Mouse (Mus musculus): ENCODE data around the gene Acap1. TPM values are rescaled to one million over a fixed set of nuclear protein-coding genes. Genes with fewer than 3 reads are reported as not detected.

The Acap1 gene
- polyA plus RNA-seq, 1 experiment: 47.6 TPM

DNA sequence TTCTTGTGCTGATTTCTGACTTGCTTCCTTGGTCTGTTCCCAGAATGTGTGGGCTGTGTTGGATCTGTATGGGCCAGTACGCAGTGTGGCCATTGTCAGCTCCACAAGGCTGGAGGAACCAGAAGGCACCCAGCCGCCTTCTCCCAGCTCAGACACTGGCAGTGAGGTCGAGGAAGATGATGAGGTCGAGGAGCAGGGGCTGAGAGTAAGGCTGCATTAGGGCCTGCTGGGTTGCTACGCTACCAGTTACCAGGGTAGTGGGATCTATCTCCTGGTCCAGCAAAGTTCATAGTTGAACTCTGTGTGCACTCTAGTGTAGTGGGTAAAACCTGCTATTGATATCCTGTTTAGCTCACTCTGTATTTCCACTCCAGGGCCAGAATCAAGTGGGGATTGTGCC lies 13.8 kb upstream of the Acap1 start:
- Histone ChIP-seq H3K4me1 (peaks cover 15% of the 10 kb centered on the region), H3K27me3 (replicated peaks) (no peaks in the 10 kb centered on the region), H3K4me3 (replicated peaks) (no peak overlapping the region), H3K36me3 (replicated peaks; ENCODE audit: low read length) (peaks cover 92% of the 10 kb centered on the region), H3K9me3 (no peaks in the 10 kb centered on the region)
- no peak for TF ChIP-seq GATA1 (IDR thresholded peaks at IDR 0.05; ENCODE audit: borderline replicate concordance, low read length)
- TF ChIP-seq FLI1 (IDR thresholded peaks at IDR 0.05; ENCODE audit: low read length): no peak

DNA sequence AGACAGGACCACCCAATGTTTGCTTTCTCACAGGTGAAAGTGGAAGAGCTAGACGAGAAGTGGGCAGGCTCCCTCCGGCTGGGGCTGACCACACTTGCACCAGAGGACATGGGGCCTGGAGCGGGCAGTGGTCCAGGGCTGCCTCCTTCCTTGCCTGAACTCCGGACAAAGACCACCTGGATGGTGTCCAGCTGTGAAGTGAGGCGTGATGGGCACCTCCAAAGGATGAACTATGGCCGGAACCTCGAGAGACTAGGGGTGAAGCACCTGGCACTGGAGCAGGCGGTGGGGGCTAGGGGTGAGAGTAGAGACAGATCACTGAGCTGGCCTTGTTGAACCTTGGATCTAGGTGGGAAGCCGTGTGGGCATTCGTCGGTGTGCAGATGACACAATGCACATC lies 13.3 kb upstream of the Acap1 start:
- H3K36me3 ChIP-seq (replicated peaks; ENCODE audit: low read length): peaks cover 97% of the 10 kb centered on the region
- no peaks in the 10 kb centered on the region for H3K9me3 ChIP-seq
- peaks cover 15% of the 10 kb centered on the region for H3K4me1 ChIP-seq
- TF ChIP-seq GATA1 (IDR thresholded peaks at IDR 0.05; ENCODE audit: borderline replicate concordance, low read length) (no peak), FLI1 (IDR thresholded peaks at IDR 0.05; ENCODE audit: low read length) (no peak)
- H3K4me3 ChIP-seq (replicated peaks): no peak overlapping the region
- H3K27me3 ChIP-seq (replicated peaks): no peaks in the 10 kb centered on the region

DNA sequence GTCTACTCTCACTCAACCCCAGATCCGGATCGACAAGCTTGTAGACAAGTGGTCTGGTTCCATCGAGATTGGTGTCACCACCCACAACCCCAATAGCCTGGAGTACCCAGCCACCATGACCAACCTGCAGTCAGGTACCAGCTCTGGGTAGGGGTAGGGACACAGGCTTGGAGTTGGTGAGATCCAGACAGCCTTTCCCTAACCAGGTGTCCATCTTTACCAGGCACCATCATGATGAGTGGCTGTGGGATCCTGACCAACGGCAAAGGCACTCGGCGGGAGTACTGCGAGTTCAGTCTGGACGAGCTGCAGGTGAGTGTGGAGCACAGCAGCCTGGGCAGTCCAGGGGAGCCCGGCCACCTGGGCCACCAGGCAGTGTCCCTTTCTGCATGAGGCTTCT lies 9.0 kb upstream of the Acap1 start:
- Histone ChIP-seq H3K4me1 (peaks cover 39% of the 10 kb centered on the region), H3K36me3 (replicated peaks; ENCODE audit: low read length) (peaks cover 63% of the 10 kb centered on the region), H3K9me3 (no peaks in the 10 kb centered on the region), H3K27me3 (replicated peaks) (no peaks in the 10 kb centered on the region), H3K4me3 (replicated peaks) (no peak overlapping the region)
- no peak for TF ChIP-seq GATA1 (IDR thresholded peaks at IDR 0.05; ENCODE audit: borderline replicate concordance, low read length)
- TF ChIP-seq FLI1 (IDR thresholded peaks at IDR 0.05; ENCODE audit: low read length): no peak

DNA sequence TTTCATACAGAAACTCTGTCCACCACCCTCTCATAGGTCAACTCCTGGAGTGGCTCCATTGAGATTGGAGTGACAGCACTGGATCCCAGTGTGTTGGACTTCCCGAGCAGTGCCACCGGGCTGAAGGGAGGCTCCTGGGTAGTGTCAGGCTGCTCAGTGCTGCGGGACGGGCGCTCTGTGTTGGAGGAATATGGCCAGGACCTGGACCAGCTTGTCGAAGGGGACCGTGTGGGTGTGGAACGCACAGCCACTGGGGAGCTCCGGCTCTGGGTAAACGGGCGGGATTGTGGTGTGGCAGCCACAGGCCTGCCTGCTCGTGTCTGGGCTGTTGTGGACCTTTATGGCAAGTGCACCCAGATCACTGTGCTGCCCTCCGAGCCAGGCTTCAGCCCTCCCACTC lies 7.6 kb upstream of the Acap1 start:
- H3K4me1 ChIP-seq: peaks cover 52% of the 10 kb centered on the region
- H3K4me3 ChIP-seq (replicated peaks): peak overlapping the region; percentile 97
- H3K36me3 ChIP-seq (replicated peaks; ENCODE audit: low read length): peaks cover 50% of the 10 kb centered on the region
- H3K27me3 ChIP-seq (replicated peaks): no peaks in the 10 kb centered on the region
- no peak for TF ChIP-seq GATA1 (IDR thresholded peaks at IDR 0.05; ENCODE audit: borderline replicate concordance, low read length)
- no peak for TF ChIP-seq FLI1 (IDR thresholded peaks at IDR 0.05; ENCODE audit: low read length)
- H3K9me3 ChIP-seq: no peaks in the 10 kb centered on the region

DNA sequence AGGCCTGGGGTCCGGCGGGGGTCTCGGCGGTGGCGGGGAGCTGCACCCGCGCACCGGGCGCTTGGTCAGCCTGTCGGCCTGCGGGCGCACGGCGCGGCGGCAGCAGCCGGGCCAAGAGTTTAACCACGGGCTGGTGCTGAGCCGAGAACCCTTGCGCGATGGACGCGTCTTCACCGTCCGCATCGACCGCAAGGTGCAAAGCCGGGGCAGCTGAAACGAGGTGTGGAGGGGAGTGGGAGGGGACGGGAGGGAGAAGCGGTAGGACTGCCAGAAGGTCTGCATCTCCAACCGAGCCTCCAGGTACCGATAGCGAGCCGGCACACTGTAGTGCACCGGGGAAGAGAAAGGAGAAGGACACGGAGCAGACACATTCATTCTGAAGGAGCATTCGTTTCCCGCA lies 6.7 kb upstream of the Acap1 start:
- H3K36me3 ChIP-seq (replicated peaks; ENCODE audit: low read length): peaks cover 40% of the 10 kb centered on the region
- no peak for TF ChIP-seq FLI1 (IDR thresholded peaks at IDR 0.05; ENCODE audit: low read length)
- no peak for TF ChIP-seq GATA1 (IDR thresholded peaks at IDR 0.05; ENCODE audit: borderline replicate concordance, low read length)
- no peaks in the 10 kb centered on the region for H3K27me3 ChIP-seq (replicated peaks)
- H3K4me3 ChIP-seq (replicated peaks): peak overlapping the region; percentile 97
- H3K4me1 ChIP-seq: peaks cover 55% of the 10 kb centered on the region
- H3K9me3 ChIP-seq: no peaks in the 10 kb centered on the region

DNA sequence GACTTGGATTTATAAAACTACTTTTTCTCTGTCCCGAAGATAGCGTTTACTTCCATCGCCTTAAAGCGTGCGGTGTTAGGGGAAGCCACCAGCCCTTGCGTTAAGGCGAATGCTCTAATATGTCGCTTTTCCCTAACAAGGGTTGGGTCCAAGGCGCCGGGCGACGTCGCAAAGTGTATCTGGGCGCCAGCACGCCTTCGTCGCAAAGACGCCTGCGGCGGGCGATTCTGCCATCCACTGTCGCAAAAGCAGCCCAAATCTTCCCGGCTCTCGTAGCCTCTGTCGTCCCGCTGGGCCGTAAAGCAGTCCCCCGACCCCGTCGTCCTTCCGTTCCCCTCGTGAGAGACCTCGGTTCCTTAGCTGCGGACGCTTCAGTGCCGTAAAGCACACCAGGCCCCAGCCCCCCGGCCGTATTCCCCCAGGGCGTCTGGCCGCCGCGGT lies 6.1 kb upstream of the Acap1 start:
- no peak for TF ChIP-seq FLI1 (IDR thresholded peaks at IDR 0.05; ENCODE audit: low read length)
- no peak for TF ChIP-seq GATA1 (IDR thresholded peaks at IDR 0.05; ENCODE audit: borderline replicate concordance, low read length)
- Histone ChIP-seq H3K27me3 (replicated peaks) (no peaks in the 10 kb centered on the region), H3K9me3 (no peaks in the 10 kb centered on the region), H3K36me3 (replicated peaks; ENCODE audit: low read length) (peaks cover 34% of the 10 kb centered on the region), H3K4me3 (replicated peaks) (peak overlapping the region; percentile 97), H3K4me1 (peaks cover 55% of the 10 kb centered on the region)

DNA sequence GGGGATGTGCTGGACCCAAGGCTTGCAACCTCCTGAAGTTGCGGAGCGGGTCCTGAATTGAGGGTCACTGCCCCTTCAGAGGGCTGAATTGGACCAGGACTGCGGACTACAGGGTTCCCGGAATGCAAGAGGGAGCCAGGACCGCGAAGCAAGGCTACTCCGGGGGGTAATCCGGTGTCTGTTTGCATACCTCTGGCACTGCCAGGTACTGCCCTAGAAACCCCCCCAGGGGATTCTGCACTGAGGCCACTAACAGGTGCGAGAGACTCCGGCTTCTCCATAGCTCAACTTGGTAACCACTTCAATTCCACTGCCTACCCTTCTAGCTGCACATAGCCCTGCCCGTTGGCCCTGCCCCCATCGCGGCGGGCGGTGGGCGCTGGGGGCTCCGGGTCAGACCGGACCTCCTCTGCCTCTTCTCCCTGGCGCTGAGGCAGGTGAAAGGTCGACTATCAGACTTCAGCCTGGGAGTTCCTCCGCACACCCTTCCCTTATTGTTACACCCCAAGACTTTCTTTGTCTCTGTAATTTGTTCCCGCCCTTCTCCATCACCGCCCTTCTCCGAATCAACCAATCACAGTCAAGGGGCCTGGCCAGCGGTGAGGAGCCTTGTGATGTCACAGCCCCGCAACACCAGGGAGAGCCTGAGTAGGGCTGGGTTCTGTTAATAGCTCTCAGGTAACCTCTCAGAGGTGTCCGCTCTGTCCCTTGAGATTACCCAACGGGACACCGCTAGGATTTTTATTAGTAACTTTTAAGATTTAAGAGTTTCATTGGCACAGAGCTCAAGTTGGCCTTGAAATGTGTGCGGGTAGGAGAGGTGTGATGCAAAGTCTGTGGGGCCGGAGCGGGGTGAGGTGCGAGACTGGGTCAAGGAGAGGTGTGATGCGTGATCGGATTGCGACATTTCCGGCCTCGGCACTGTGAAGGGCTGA lies 5.4 kb upstream of the Acap1 start, which contains the start of the genes 2810408A11Rik and Neurl4:
TSS of gene 2810408A11Rik (minus strand) at position 517 of the 935 bp plus-strand sequence.
TSS of gene Neurl4 (plus strand) at position 602 of the 935 bp plus-strand sequence.
- Histone ChIP-seq H3K4me1 (peaks cover 58% of the 10 kb centered on the region), H3K36me3 (replicated peaks; ENCODE audit: low read length) (peaks cover 27% of the 10 kb centered on the region), H3K27me3 (replicated peaks) (no peaks in the 10 kb centered on the region), H3K9me3 (no peaks in the 10 kb centered on the region), H3K4me3 (replicated peaks) (peak within 1 kb of the TSS; percentile 97)
- TF ChIP-seq GATA1 (IDR thresholded peaks at IDR 0.05; ENCODE audit: borderline replicate concordance, low read length): no peak
- TF ChIP-seq FLI1 (IDR thresholded peaks at IDR 0.05; ENCODE audit: low read length): no peak

DNA sequence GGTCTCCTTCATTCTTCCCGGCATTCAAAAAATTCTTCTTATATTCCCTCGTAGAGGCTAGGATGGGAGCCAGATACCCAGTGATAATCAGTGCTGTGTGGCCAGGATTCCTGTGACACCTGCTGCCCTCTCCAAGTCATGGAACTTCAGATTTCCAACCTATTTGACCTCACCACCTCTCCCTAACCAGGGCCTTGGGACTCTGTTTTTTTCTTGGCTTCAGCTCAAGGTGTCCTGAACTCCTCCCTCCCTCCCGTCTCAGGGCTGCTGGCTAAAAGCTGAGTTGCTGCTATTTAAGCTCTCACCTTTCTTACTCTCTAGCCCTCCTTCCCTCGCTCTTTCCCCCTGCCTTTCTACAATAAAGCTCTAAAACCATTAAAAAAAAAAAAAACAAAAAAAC lies 4.5 kb upstream of the Acap1 start:
- Histone ChIP-seq H3K36me3 (replicated peaks; ENCODE audit: low read length) (peaks cover 19% of the 10 kb centered on the region), H3K4me3 (replicated peaks) (no peak overlapping the region), H3K27me3 (replicated peaks) (no peaks in the 10 kb centered on the region), H3K9me3 (no peaks in the 10 kb centered on the region), H3K4me1 (peaks cover 67% of the 10 kb centered on the region)
- TF ChIP-seq GATA1 (IDR thresholded peaks at IDR 0.05; ENCODE audit: borderline replicate concordance, low read length) (no peak), FLI1 (IDR thresholded peaks at IDR 0.05; ENCODE audit: low read length) (no peak)

DNA sequence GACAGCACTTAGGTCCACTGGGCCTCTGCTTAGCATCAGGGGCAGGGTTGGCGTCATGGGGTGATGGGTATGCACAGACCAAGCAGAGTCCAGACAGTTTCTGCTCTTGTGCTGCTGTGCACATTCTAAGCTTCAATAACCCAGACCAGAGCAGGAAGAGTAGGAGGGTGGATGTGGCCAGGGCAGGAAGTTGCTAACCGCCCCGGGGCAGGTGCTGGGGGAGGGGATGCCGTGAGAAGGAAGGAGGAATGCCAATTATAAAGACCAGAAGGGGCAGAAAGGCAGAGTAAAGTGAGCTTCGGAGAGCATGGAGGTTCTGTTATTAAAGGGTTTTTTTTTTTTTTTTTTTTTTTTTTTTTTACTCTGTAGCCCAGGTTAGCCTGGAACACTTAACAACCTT lies 668 bp downstream of the Acap1 start:
- Histone ChIP-seq H3K4me3 (replicated peaks) (peak overlapping the region; percentile 88), H3K36me3 (replicated peaks; ENCODE audit: low read length) (peaks cover 12% of the 10 kb centered on the region), H3K27me3 (replicated peaks) (no peaks in the 10 kb centered on the region), H3K4me1 (peaks cover 78% of the 10 kb centered on the region), H3K9me3 (no peaks in the 10 kb centered on the region)
- no peak for TF ChIP-seq GATA1 (IDR thresholded peaks at IDR 0.05; ENCODE audit: borderline replicate concordance, low read length)
- no peak for TF ChIP-seq FLI1 (IDR thresholded peaks at IDR 0.05; ENCODE audit: low read length)

DNA sequence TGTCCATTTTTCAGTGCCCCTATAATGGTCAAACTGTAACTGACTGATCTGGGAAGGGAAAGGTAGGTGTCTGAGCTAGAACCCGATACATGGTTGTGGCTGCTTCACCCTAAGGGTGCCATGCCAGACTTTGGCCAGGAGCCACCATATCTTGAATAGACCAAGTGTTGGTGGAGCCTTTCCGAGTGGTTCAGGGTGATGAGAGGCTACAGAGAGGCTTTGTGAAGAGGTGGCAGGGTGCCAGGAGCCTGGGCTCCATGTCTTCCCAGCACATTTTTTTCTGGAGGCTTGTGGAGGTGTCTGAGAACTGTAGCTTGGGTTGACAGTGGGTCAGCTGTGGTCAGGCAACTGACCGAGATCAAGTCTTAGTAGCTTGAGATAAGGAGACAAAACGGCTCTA lies 3.9 kb downstream of the Acap1 start:
- Histone ChIP-seq H3K27me3 (replicated peaks) (no peaks in the 10 kb centered on the region), H3K36me3 (replicated peaks; ENCODE audit: low read length) (peaks cover 41% of the 10 kb centered on the region), H3K4me3 (replicated peaks) (no peak overlapping the region), H3K4me1 (peaks cover 71% of the 10 kb centered on the region), H3K9me3 (no peaks in the 10 kb centered on the region)
- TF ChIP-seq FLI1 (IDR thresholded peaks at IDR 0.05; ENCODE audit: low read length) (no peak), GATA1 (IDR thresholded peaks at IDR 0.05; ENCODE audit: borderline replicate concordance, low read length) (no peak)
